Mouse (Mus musculus) liver, adult 2 months (tissue): ENCODE results near the gene Raver1. TPM values are rescaled to one million over a fixed set of nuclear protein-coding genes. Genes with fewer than 3 reads are reported as not detected.

ENCODE experiments used
- DNase-seq: peaks from one replicate; pipeline ENCODE4 v3.0.0-alpha.2; 2011; ENCODE audit warnings: low read depth, low spot score; ENCODE audit errors: extremely low read depth
- H3K27ac ChIP-seq: fragments of 200-500 bp; replicated peaks from 2 replicates; pipeline ENCODE4 v1.5.1; 2012; ENCODE audit warnings: low read depth, mild to moderate bottlenecking, control low read depth, inconsistent platforms, low read length; ENCODE audit not compliant: insufficient read depth
- H3K27me3 ChIP-seq: fragments of 200-500 bp; 2 replicates; pipeline ENCODE4 v1.6.1; 2012; ENCODE audit warnings: mild to moderate bottlenecking, moderate library complexity, low read length, inconsistent platforms; ENCODE audit not compliant: control insufficient read depth, insufficient read depth
- H3K36me3 ChIP-seq: fragments of 200-500 bp; 2 replicates; pipeline ENCODE4 v1.6.1; 2012; ENCODE audit warnings: low read length, inconsistent platforms; ENCODE audit not compliant: control insufficient read depth, insufficient read depth
- H3K4me1 ChIP-seq: fragments of 200-500 bp; 2 replicates; pipeline ENCODE4 v1.6.1; 2011; ENCODE audit warnings: low read length; ENCODE audit not compliant: control insufficient read depth, insufficient read depth
- H3K4me3 ChIP-seq: fragments of 200-500 bp; 2 replicates; pipeline ENCODE4 v1.5.1; 2011; ENCODE audit warnings: low read depth, mild to moderate bottlenecking, control low read depth, low read length, moderate library complexity; ENCODE audit not compliant: insufficient read depth
- H3K79me2 ChIP-seq: fragments of 200-500 bp; 2 replicates; pipeline ENCODE4 v1.6.1; 2012; ENCODE audit warnings: inconsistent platforms, mild to moderate bottlenecking, low read length, moderate library complexity; ENCODE audit not compliant: control insufficient read depth, insufficient read depth
- H3K9ac ChIP-seq: fragments of 200-500 bp; 2 replicates; pipeline ENCODE4 v1.6.1; 2012; ENCODE audit warnings: low read depth, mild to moderate bottlenecking, control low read depth, inconsistent platforms, low read length
- CTCF ChIP-seq: fragments of 200-500 bp; IDR thresholded peaks from 2 replicates; pipeline ENCODE4 v1.5.1; 2011; ENCODE audit warnings: low read depth, low read length, control low read depth
- POLR2A ChIP-seq: fragments of 200-500 bp; IDR thresholded peaks from 2 replicates; pipeline ENCODE4 v1.6.1; 2011; ENCODE audit warnings: low read length, control low read depth; ENCODE audit not compliant: insufficient read depth; ENCODE audit errors: extremely low read depth
- WGBS: fragments of 180-500 bp; shearing (Covaris S2); methylation state at CpG from one replicate; pipeline ENCODE4 v1.1.7; 2018; 5-methylcytosine and 5-hydroxymethylcytosine counted together
- polyA plus RNA-seq: library from polyadenylated mRNA; depleted of rRNA; stranded (reverse); fragments of >200 nt; gene quantifications from 2 replicates; pipeline ENCODE4 v1.2.3, GENCODE M21; 2012
- total RNA-seq: library from RNA; depleted of rRNA; stranded (reverse); fragments of >200 nt; gene quantifications from 2 replicates; pipeline ENCODE4 v1.2.3, GENCODE M21; 2014

Raver1 gene
- total and polyA plus RNA-seq, 2 experiments, result 1.8 to 22.1 TPM

GRCm38 (mm10) chr9:21134595-21135328 is 43.0 kb upstream of the Raver1 start:
- Histone ChIP-seq H3K27me3 (no peaks in the 10 kb centered on the region), H3K4me3 (no peak overlapping the region), H3K36me3 (peaks cover 2% of the 10 kb centered on the region; the same call in 1 of the 2 replicates), H3K9ac (no peak overlapping the region), H3K27ac (no peak overlapping the region), H3K4me1 (peaks cover 4% of the 10 kb centered on the region; the same call in 1 of the 2 replicates), H3K79me2 (no peaks in the 10 kb centered on the region; the same call in 1 of the 2 replicates)
- DNase-seq, result peak; percentile 14
- TF ChIP-seq POLR2A (no peak), CTCF (no peak)
- 56% methylated on average over 9 of the region's 9 CpGs for WGBS

DNA sequence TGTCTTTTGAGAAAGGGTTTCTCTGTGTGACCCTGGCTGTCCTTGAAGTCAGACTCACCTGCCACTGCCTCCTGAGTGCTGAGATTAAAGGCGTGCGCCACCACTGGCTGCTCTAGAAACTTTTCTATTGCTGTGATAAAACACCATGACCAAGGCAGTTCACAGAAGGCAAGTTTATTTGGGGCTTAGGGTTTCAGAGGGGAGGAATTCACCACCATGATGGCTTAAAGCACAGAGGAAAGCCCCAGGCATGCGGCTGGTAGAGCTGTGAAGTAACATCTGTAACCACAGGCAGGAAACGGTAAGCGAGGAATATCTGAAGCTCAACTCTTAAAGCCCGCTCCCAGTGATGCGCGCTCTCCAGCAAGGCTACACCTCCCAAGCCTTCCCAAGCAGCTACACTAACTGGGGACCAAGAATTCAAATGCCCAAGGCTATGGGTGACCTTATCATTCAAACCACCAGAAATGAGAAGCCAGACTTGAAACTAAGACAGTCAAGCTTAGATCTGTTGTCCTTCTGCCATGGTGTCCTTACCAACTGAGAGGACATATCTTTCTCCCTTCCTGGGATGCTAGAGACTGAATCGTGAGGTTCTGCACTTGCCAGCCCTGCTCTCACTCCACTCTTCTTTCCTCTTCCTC is 41.4 kb upstream of the Raver1 start:
- H3K9ac ChIP-seq, result no peak overlapping the region
- TF ChIP-seq CTCF (no peak), POLR2A (no peak)

GRCm38 (mm10) chr9:21132102-21132775 is 40.4 kb upstream of the Raver1 start:
- Histone ChIP-seq H3K9ac (no peak overlapping the region), H3K4me3 (no peak overlapping the region), H3K27me3 (no peaks in the 10 kb centered on the region), H3K27ac (no peak overlapping the region), H3K79me2 (no peaks in the 10 kb centered on the region; the same call in 1 of the 2 replicates), H3K36me3 (no peaks in the 10 kb centered on the region; the same call in 1 of the 2 replicates), H3K4me1 (peaks cover 4% of the 10 kb centered on the region; the same call in 1 of the 2 replicates)
- WGBS, result 69% methylated on average over 12 of the region's 12 CpGs
- TF ChIP-seq POLR2A, result no peak
- peak; percentile 31; the same call in 1 of the 2 replicates for TF ChIP-seq CTCF
- DNase-seq, result peak; percentile 52

More for the DNA sequence above, 41.4 kb upstream of the Raver1 start:
- H3K4me1 ChIP-seq, result peaks cover 4% of the 10 kb centered on the region; the same call in 1 of the 2 replicates
- H3K36me3 ChIP-seq, result no peaks in the 10 kb centered on the region
- no peak for DNase-seq
- no peaks in the 10 kb centered on the region for H3K27me3 ChIP-seq
- no peaks in the 10 kb centered on the region; the same call in 1 of the 2 replicates for H3K79me2 ChIP-seq
- no peak overlapping the region for H3K27ac ChIP-seq
- WGBS, result 79% methylated on average over 9 of the region's 9 CpGs
- no peak overlapping the region for H3K4me3 ChIP-seq

GRCm38 (mm10) chr9:21131059-21131956 is 39.5 kb upstream of the Raver1 start, which contains the start of gene Tyk2:
Tyk2 (minus strand) TSS chr9:21131243.
- H3K9ac ChIP-seq, result peak within 1 kb of the TSS; percentile 72
- H3K4me3 ChIP-seq, result peak within 1 kb of the TSS; percentile 76
- H3K79me2 ChIP-seq, result no peaks in the 10 kb centered on the region; the same call in 1 of the 2 replicates
- peak within 1 kb of the TSS; percentile 20; the same call in 1 of the 2 replicates for H3K27ac ChIP-seq
- 6% methylated on average over 37 of the region's 37 CpGs for WGBS
- DNase-seq, result peak; percentile 98
- H3K4me1 ChIP-seq, result peaks cover 4% of the 10 kb centered on the region; the same call in 1 of the 2 replicates
- H3K27me3 ChIP-seq, result no peaks in the 10 kb centered on the region
- TF ChIP-seq POLR2A (peak; percentile 60; the same call in 1 of the 2 replicates), CTCF (no peak)
- no peaks in the 10 kb centered on the region; the same call in 1 of the 2 replicates for H3K36me3 ChIP-seq

DNA sequence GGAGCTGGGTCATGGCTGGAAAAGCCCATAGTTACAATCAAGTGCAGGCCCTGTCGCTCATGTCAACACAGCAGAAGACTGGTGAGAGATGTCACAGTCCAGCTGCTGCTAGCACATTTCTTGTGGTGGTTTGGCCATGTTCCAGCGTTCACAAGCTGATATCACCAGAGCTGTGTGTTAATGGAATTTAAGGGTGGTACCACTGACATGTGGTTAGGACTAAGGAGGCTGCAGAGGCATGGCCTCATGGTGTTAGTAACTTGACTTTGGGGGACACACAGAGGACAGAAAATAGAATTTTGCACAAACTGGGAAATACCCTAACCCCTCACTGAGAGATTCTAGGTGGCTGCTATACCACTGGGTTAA is 34.4 kb upstream of the Raver1 start:
- peaks cover 14% of the 10 kb centered on the region for H3K36me3 ChIP-seq
- H3K4me3 ChIP-seq, result no peak overlapping the region
- WGBS, result 74% methylated on average over 2 of the region's 2 CpGs
- TF ChIP-seq CTCF (no peak), POLR2A (no peak)
- DNase-seq, result no peak
- no peak overlapping the region for H3K9ac ChIP-seq
- no peaks in the 10 kb centered on the region; the same call in 1 of the 2 replicates for H3K79me2 ChIP-seq
- peaks cover 4% of the 10 kb centered on the region; the same call in 1 of the 2 replicates for H3K4me1 ChIP-seq
- no peaks in the 10 kb centered on the region for H3K27me3 ChIP-seq
- no peak overlapping the region for H3K27ac ChIP-seq
